Mouse (Mus musculus) intestine, embryonic 15.5 days (tissue): ENCODE measurements around the gene Gm20075. TPM values are rescaled to one million over a fixed set of nuclear protein-coding genes. Genes with fewer than 3 reads are reported as not detected.

Experiments used
- ATAC-seq: fragments of 200-750 bp; cut with Nextera tagmentation; 2 replicates; pipeline ENCODE4 v1.8.0; 2017; ENCODE audit warnings: moderate TSS enrichment, moderate library complexity
- H3K27ac ChIP-seq: fragments of 300-500 bp; sonication (generic); 2 replicates; pipeline ENCODE4 v1.5.1; 2015; ENCODE audit warnings: mild to moderate bottlenecking, inconsistent platforms
- H3K27me3 ChIP-seq: fragments of 300-500 bp; sonication (generic); replicated peaks from 2 replicates; pipeline ENCODE4 v1.6.1; 2015; ENCODE audit warnings: inconsistent platforms
- H3K36me3 ChIP-seq: fragments of 300-500 bp; sonication (generic); 2 replicates; pipeline ENCODE4 v1.6.1; 2015; ENCODE audit warnings: inconsistent platforms
- H3K4me1 ChIP-seq: fragments of 300-500 bp; sonication (generic); replicated peaks from 2 replicates; pipeline ENCODE4 v1.6.1; 2015; ENCODE audit warnings: inconsistent platforms
- H3K4me2 ChIP-seq: fragments of 300-500 bp; sonication (generic); replicated peaks from 2 replicates; pipeline ENCODE4 v1.6.1; 2015; ENCODE audit warnings: mild to moderate bottlenecking, inconsistent platforms
- H3K4me3 ChIP-seq: fragments of 300-500 bp; sonication (generic); replicated peaks from 2 replicates; pipeline ENCODE4 v1.5.1; 2015; ENCODE audit warnings: inconsistent platforms
- H3K9ac ChIP-seq: fragments of 300-500 bp; sonication (generic); 2 replicates; pipeline ENCODE4 v1.6.1; 2015; ENCODE audit warnings: inconsistent platforms
- H3K9me3 ChIP-seq: fragments of 300-500 bp; sonication (generic); 2 replicates; pipeline ENCODE4 v1.6.1; 2016; ENCODE audit warnings: inconsistent platforms
- WGBS: fragments of 180-500 bp; shearing (Covaris S2); methylation state at CpG from one replicate; pipeline ENCODE4 v1.1.7; 2015; 5-methylcytosine and 5-hydroxymethylcytosine counted together
- polyA plus RNA-seq: library from polyadenylated mRNA; unstranded; fragments of >200 nt; fragmentation: Nextera tagmentation; extraction: Ambion mirVana; gene quantifications from 2 replicates; pipeline ENCODE4 v1.2.1, GENCODE M21; 2015

The Gm20075 gene
- polyA plus RNA-seq, 1 experiment from 2014 or later = 24.1 TPM

GRCm38 (mm10) chr13:96040275-96041042, 40.7 kb downstream of the Gm20075 start:
- no peak overlapping the region for H3K27ac ChIP-seq
- no peak overlapping the region for H3K9ac ChIP-seq
- H3K9me3 ChIP-seq = no peaks in the 10 kb centered on the region
- 64% methylated on average over 11 of the region's 11 CpGs for WGBS
- no peak for ATAC-seq
- no peaks in the 10 kb centered on the region for H3K36me3 ChIP-seq
- no peak overlapping the region for H3K4me3 ChIP-seq
- no peak overlapping the region for H3K4me2 ChIP-seq
- H3K4me1 ChIP-seq = no peaks in the 10 kb centered on the region
- H3K27me3 ChIP-seq = no peaks in the 10 kb centered on the region

DNA sequence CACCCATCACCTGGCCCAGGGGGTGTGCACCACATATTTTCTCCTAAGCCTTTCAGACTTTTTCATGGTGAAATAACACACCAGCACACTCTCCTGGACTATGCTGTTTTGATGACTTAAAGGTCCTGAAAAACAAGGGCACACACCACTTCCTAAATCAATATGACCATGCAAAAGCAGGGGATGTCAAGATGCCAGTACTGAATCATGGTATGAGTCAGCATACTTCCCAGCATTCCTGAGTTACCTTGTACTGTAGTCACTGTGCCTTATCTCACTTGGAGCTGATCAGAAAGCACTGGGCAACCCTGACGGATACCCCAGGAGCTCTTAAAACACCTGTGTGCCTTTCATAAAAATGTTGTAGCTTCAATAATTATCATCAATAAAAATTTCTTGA, 41.6 kb downstream of the Gm20075 start:
- no peak overlapping the region for H3K27ac ChIP-seq
- H3K4me1 ChIP-seq = no peaks in the 10 kb centered on the region
- ATAC-seq = no peak
- WGBS = 61% methylated on average over 1 of the region's 1 CpGs
- no peak overlapping the region for H3K9ac ChIP-seq
- no peak overlapping the region for H3K4me3 ChIP-seq
- no peaks in the 10 kb centered on the region for H3K27me3 ChIP-seq
- no peaks in the 10 kb centered on the region for H3K9me3 ChIP-seq
- H3K36me3 ChIP-seq = no peaks in the 10 kb centered on the region
- no peak overlapping the region for H3K4me2 ChIP-seq

GRCm38 (mm10) chr13:96030368-96031223, 50.6 kb downstream of the Gm20075 start:
- Histone ChIP-seq H3K27me3 (no peaks in the 10 kb centered on the region), H3K4me1 (no peaks in the 10 kb centered on the region), H3K9me3 (no peaks in the 10 kb centered on the region), H3K9ac (no peak overlapping the region), H3K36me3 (no peaks in the 10 kb centered on the region), H3K4me2 (no peak overlapping the region), H3K27ac (no peak overlapping the region), H3K4me3 (no peak overlapping the region)
- no peak for ATAC-seq
- WGBS = 63% methylated on average over 19 of the region's 19 CpGs

Other genes with a start within 250 kb of the Gm20075 start
- gene Iqgap2, start 189.5 kb downstream of the Gm20075 start, polyA plus RNA-seq = 27.3 and 28.6 TPM in 2 replicates
- not detected in 2 replicates for gene Gm17190, start 678 bp upstream of the Gm20075 start, polyA plus RNA-seq
- 2.1 and 2.6 TPM in 2 replicates for gene Sv2c, start 51.2 kb upstream of the Gm20075 start, polyA plus RNA-seq